Mouse (Mus musculus): ENCODE results near the gene Supt6. TPM values are rescaled to one million over a fixed set of nuclear protein-coding genes. Genes with fewer than 3 reads are reported as not detected.

The Supt6 gene
- 14.5 and 14.6 TPM in 2 replicates for polyA plus RNA-seq (2015; fragmentation: Nextera tagmentation; extraction: Ambion mirVana)

GRCm38 (mm10) chr11:78245627-78246317 lies at the start of gene Supt6, which contains the start of gene Sdf2:
Supt6 (minus strand) TSS chr11:78245987.
Sdf2 (plus strand) TSS chr11:78245746.

DNA sequence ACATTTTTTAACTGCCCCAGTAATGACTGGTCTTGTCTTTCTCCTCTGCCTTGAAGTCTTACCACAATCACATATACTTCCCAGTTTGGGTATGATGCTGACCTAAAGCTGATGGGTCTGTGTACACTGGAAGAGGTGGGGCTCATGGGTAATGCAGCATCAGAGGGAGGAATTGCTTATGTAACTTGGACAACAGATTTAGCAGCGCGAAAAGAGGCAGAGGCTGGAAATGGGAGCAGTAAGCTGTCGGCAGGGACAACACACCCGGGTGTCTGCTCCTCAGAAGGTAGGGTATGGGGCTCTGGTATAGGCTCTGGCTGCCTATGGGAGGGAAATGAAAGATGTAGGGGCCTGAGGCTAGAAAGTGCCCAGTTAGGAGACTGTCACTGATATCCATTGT lies 44.9 kb upstream of the Supt6 start, which contains the start of gene BC030499:
TSS of gene BC030499 (plus strand) at position 188 of the 400 bp plus-strand sequence.

DNA sequence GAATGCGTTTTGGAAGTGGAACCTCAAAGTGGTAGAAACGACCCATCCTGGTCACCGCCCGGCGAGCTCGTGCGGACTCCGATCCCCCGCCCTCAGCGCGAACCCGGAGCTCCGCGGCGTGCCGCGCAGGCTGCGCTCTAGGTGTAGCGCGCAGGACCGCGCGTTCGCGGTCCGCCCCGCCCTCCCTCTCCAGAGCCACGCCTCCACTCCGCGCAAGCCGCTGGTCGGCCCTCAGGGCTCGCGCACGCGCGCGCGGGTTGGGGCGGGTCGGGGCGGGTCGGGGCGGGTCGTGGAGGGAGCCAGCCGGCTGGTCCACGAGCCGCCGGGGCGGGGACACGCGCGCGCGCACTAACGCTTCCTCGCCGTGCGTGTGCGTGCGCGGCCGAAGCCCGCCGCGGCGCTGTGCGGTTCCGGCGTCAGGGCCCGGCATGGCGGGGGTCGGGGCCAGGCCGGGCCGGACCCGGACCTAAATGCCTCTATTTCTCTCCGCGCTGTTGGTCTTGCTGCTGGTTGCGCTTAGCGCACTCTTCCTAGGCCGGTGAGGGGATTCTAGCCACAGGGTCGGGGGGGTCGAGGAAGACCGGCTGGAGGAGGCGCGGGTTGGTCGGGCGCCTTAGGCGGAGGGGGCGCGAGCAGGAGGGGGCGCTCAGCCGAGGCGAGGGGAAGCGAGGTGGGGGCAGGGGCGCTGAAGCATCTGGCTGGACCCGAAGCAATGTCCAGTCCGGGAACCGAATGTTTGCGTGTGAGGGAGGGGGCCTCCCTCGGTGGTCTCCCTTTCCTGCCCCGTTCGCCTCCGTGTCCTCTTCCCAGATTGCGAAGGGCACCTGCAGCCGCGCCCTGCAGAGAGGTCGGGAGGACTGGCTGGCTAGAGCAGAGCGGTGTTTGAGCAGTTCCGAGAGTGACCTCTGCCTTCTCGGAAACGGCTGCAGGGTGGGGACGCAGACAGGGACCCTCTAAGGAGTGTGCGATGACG lies 15.9 kb upstream of the Supt6 start, which contains the start of gene 2610507B11Rik:
TSS of gene 2610507B11Rik (plus strand) at position 373 of the 973 bp plus-strand sequence.

GRCm38 (mm10) chr11:78193113-78193512 lies 52.7 kb downstream of the Supt6 start, which contains the start of gene Proca1:
Proca1 (plus strand) TSS chr11:78193392.

DNA sequence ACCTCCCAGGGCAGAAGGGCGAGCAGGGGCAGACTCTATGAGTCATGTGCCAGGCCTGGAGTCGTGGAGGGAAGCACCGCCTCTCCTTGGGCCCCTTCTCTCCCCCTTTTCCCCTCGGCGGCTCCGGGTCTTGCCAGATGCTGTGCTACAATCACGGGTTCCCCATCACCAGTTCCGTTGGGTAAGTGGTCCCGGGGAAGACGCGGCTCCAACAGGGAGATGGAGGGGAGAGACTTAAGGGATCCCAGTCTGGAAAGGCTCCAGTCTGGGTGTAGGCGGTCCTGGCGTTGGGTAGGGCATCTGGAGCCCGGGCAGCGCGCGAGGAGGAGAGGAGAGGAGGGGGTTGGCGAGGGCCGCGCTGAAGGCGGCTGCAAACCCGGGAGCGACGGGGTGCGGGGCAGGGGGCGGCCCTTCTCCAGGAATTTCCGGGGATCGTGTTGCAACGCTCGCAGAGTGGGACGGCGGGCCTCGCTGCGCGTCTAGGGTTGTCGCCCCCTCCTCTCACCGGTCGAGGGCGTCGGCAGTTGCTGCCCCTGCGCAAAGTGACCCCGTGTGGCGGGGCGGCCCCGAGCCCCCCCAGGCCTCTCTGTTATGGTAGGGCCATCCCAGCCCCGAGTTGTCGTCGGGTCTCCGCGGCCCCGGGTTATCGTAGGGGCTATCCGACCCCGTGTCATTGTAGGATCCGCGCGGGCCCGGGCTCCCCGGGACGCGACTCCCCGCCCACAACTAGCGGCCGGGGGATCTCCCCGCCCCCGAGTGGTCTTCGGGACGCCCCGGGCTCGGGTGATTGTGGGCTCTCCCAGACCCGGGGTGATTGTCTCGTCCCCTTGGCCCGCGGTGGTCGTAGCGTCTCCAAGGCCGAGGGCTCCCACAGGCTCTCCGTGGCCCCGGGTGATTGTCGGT lies 57.2 kb downstream of the Supt6 start, which contains the start of gene Rab34:
TSS of gene Rab34 (plus strand) at position 100 of the 903 bp plus-strand sequence.

GRCm38 (mm10) chr11:78182961-78183844 lies 62.6 kb downstream of the Supt6 start, which contains the start of gene Rpl23a:
Rpl23a (minus strand) TSS chr11:78183584.

GRCm38 (mm10) chr11:78176402-78176862 lies 69.4 kb downstream of the Supt6 start, which contains the start of the genes Nek8 and Tlcd1:
Nek8 (minus strand) TSS chr11:78176675.
Tlcd1 (plus strand) TSS chr11:78176711.

GRCm38 (mm10) chr11:78164924-78165760 lies 80.6 kb downstream of the Supt6 start, which contains the start of gene Traf4:
Traf4 (minus strand) TSS chr11:78165589.

Small RNA genes lying within 50 kb of the gene (microRNA-seq; reads per million reads assigned to microRNA genes)
- not detected for gene Mir7653

Other genes starting within 250 kb of the Supt6 start
- gene Dhrs13, start 213.7 kb downstream of the Supt6 start, polyA plus RNA-seq (2015; fragmentation: Nextera tagmentation; extraction: Ambion mirVana) = 8.7 and 9.8 TPM in 2 replicates
- gene Flot2, start 208.1 kb downstream of the Supt6 start, polyA plus RNA-seq (2015; fragmentation: Nextera tagmentation; extraction: Ambion mirVana) = 99.5 and 107 TPM in 2 replicates
- gene Eral1, start 165.6 kb downstream of the Supt6 start, polyA plus RNA-seq (2015; fragmentation: Nextera tagmentation; extraction: Ambion mirVana) = 15.0 and 15.4 TPM in 2 replicates
- gene Fam222b, start 151.3 kb downstream of the Supt6 start, polyA plus RNA-seq (2015; fragmentation: Nextera tagmentation; extraction: Ambion mirVana) = 10.2 and 10.3 TPM in 2 replicates
- gene Traf4, start 80.4 kb downstream of the Supt6 start, polyA plus RNA-seq (2015; fragmentation: Nextera tagmentation; extraction: Ambion mirVana) = 16.6 and 16.7 TPM in 2 replicates
- gene Nek8, start 69.3 kb downstream of the Supt6 start, polyA plus RNA-seq (2015; fragmentation: Nextera tagmentation; extraction: Ambion mirVana) = 11.1 and 11.4 TPM in 2 replicates
- gene Tlcd1, start 69.3 kb downstream of the Supt6 start, polyA plus RNA-seq (2015; fragmentation: Nextera tagmentation; extraction: Ambion mirVana) = 15.2 and 16.2 TPM in 2 replicates
- 1,049 and 1,108 TPM in 2 replicates for gene Rpl23a, start 62.4 kb downstream of the Supt6 start, polyA plus RNA-seq (2015; fragmentation: Nextera tagmentation; extraction: Ambion mirVana)
- gene Rab34, start 57.6 kb downstream of the Supt6 start, polyA plus RNA-seq (2015; fragmentation: Nextera tagmentation; extraction: Ambion mirVana) = 90.4 and 94.1 TPM in 2 replicates
- 1.9 and 2.5 TPM in 2 replicates for gene Proca1, start 52.6 kb downstream of the Supt6 start, polyA plus RNA-seq (2015; fragmentation: Nextera tagmentation; extraction: Ambion mirVana)
- gene Sdf2, start 241 bp downstream of the Supt6 start, polyA plus RNA-seq (2015; fragmentation: Nextera tagmentation; extraction: Ambion mirVana) = 82.5 and 98.5 TPM in 2 replicates
- 59.6 and 69.9 TPM in 2 replicates for gene 2610507B11Rik, start 15.8 kb upstream of the Supt6 start, polyA plus RNA-seq (2015; fragmentation: Nextera tagmentation; extraction: Ambion mirVana)
- 0.21 and 0.30 TPM in 2 replicates for gene BC030499, start 44.9 kb upstream of the Supt6 start, polyA plus RNA-seq (2015; fragmentation: Nextera tagmentation; extraction: Ambion mirVana)
- gene Spag5, start 55.5 kb upstream of the Supt6 start, polyA plus RNA-seq (2015; fragmentation: Nextera tagmentation; extraction: Ambion mirVana) = 4.7 and 7.4 TPM in 2 replicates
- 8.1 and 10.6 TPM in 2 replicates for gene Aldoc, start 77.0 kb upstream of the Supt6 start, polyA plus RNA-seq (2015; fragmentation: Nextera tagmentation; extraction: Ambion mirVana)
- 41.8 and 43.6 TPM in 2 replicates for gene Pigs, start 82.4 kb upstream of the Supt6 start, polyA plus RNA-seq (2015; fragmentation: Nextera tagmentation; extraction: Ambion mirVana)
- 69.4 and 71.4 TPM in 2 replicates for gene Unc119, start 97.5 kb upstream of the Supt6 start, polyA plus RNA-seq (2015; fragmentation: Nextera tagmentation; extraction: Ambion mirVana)
- 0.07 TPM in 1 of 2 replicates, not detected in the other for gene Foxn1, start 140.6 kb upstream of the Supt6 start, polyA plus RNA-seq (2015; fragmentation: Nextera tagmentation; extraction: Ambion mirVana)
- not detected in 2 replicates for gene Slc13a2, start 176.2 kb upstream of the Supt6 start, polyA plus RNA-seq (2015; fragmentation: Nextera tagmentation; extraction: Ambion mirVana)
- gene Slc46a1, start 219.7 kb upstream of the Supt6 start, polyA plus RNA-seq (2015; fragmentation: Nextera tagmentation; extraction: Ambion mirVana) = 25.7 and 27.4 TPM in 2 replicates

Measured in urinary bladder, postnatal 0 days (tissue).